Mouse (Mus musculus) splenic B cell, adult 2 months (primary cell): ENCODE results near the gene Topbp1.

ENCODE experiments used
- DNase-seq: peaks from one replicate; pipeline ENCODE4 v3.0.0-alpha.2; 2011; ENCODE audit warnings: low read depth, low spot score
- H3K27me3 ChIP-seq: 2 replicates; pipeline ENCODE4 v1.6.1; 2012; ENCODE audit warnings: mild to moderate bottlenecking, low read length, moderate library complexity, mixed read lengths; ENCODE audit not compliant: control insufficient read depth, poor library complexity, insufficient read depth, severe bottlenecking
- H3K36me3 ChIP-seq: 2 replicates; pipeline ENCODE4 v1.6.1; 2012; ENCODE audit warnings: mild to moderate bottlenecking, low read length, moderate library complexity, mixed read lengths; ENCODE audit not compliant: control insufficient read depth, poor library complexity, insufficient read depth, severe bottlenecking

Topbp1 gene

DNA sequence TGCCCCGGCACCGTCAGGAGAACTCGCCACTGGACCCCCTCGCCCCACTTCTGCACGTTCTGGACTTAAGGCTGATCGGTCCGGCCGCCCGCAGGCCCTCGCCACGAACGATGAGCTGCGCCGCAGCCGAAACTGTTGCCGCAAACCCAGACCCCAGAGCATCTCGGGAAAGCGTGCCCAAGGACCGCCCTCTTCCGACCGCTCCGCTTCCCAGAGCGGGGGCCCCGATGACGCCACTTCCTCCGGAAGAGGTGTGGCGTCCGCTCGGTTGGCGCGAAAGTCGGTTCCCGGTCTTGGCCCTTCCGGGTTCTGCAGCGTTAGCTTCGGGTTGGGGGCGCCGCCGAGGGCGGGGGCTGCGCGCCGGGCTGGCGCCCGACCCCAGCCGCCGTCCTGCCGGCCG lies at the start of gene Topbp1, which contains the start of gene 1300017J02Rik:
Topbp1 (plus strand) TSS at position 289 of the 400 bp plus-strand sequence.
1300017J02Rik (minus strand) TSS at position 156 of the 400 bp plus-strand sequence.
- peak; percentile 94 for DNase-seq
- Histone ChIP-seq H3K27me3 (no peaks in the 10 kb centered on the region), H3K36me3 (peaks cover 4% of the 10 kb centered on the region)

DNA sequence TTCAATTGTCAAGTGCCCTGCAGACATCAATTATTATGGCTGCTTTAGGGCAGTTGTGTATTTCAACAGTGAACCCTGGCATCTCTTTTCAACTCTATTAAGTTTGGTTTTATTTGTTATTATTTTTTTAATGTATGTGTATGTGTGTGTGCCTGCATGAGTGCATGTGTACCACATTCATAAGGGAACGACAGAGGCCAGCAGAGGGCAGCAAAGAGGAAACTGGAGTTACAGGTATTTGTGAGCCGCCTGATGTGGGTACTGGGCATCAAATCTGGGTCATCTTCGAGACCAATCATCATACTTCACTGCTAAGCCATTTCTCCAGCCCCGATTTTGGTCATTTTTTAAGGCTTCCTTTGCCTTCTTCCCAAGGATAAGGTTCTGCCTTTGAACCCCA lies 39.2 kb upstream of the Topbp1 start:
- H3K27me3 ChIP-seq = no peaks in the 10 kb centered on the region
- DNase-seq = no peak
- H3K36me3 ChIP-seq = no peaks in the 10 kb centered on the region

GRCm38 (mm10) chr9:103271104-103271503 lies 33.9 kb upstream of the Topbp1 start:
- no peak for DNase-seq
- Histone ChIP-seq H3K27me3 (no peaks in the 10 kb centered on the region), H3K36me3 (no peaks in the 10 kb centered on the region)

GRCm38 (mm10) chr9:103274819-103275218 lies 30.2 kb upstream of the Topbp1 start:
- H3K36me3 ChIP-seq = no peaks in the 10 kb centered on the region
- H3K27me3 ChIP-seq = no peaks in the 10 kb centered on the region
- DNase-seq = no peak

GRCm38 (mm10) chr9:103275676-103276075 lies 29.3 kb upstream of the Topbp1 start:
- Histone ChIP-seq H3K36me3 (no peaks in the 10 kb centered on the region), H3K27me3 (no peaks in the 10 kb centered on the region)
- no peak for DNase-seq

GRCm38 (mm10) chr9:103276876-103277275 lies 28.1 kb upstream of the Topbp1 start:
- no peak for DNase-seq
- Histone ChIP-seq H3K36me3 (no peaks in the 10 kb centered on the region), H3K27me3 (no peaks in the 10 kb centered on the region)

- Histone ChIP-seq H3K27me3 (no peaks in the 10 kb centered on the region), H3K36me3 (no peaks in the 10 kb centered on the region)
- DNase-seq = no peak
Observed at GRCm38 (mm10) chr9:103286396-103286795, 18.6 kb upstream of the Topbp1 start.

- no peak for DNase-seq
- Histone ChIP-seq H3K36me3 (no peaks in the 10 kb centered on the region), H3K27me3 (no peaks in the 10 kb centered on the region)
Observed at GRCm38 (mm10) chr9:103286901-103287422, 18.1 kb upstream of the Topbp1 start.

- Histone ChIP-seq H3K27me3 (no peaks in the 10 kb centered on the region), H3K36me3 (no peaks in the 10 kb centered on the region)
- DNase-seq = no peak
Observed at GRCm38 (mm10) chr9:103287840-103288488, 17.1 kb upstream of the Topbp1 start.

- DNase-seq = no peak
- Histone ChIP-seq H3K27me3 (no peaks in the 10 kb centered on the region), H3K36me3 (no peaks in the 10 kb centered on the region)
Observed at GRCm38 (mm10) chr9:103288489-103289180, 16.4 kb upstream of the Topbp1 start.

DNA sequence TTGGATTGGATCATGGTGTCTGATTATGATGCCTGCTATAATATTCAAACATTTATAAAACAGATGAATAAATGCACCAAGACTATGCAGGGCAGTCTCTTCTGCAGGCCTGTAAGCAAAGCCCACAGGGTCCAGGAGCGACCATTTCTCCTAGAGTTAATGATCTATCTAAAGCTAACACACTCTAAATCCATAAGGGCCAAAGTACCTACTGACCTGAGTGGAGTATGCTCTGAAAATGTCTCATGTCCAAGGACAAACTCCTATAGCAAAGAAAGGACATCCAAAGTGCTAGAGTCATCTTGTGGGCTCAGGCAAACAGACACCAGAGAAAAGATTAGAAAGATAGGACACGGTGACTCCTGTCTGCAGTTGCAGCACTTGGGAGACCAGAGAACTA lies 10.5 kb upstream of the Topbp1 start:
- Histone ChIP-seq H3K27me3 (no peaks in the 10 kb centered on the region), H3K36me3 (no peaks in the 10 kb centered on the region)
- DNase-seq = no peak

DNA sequence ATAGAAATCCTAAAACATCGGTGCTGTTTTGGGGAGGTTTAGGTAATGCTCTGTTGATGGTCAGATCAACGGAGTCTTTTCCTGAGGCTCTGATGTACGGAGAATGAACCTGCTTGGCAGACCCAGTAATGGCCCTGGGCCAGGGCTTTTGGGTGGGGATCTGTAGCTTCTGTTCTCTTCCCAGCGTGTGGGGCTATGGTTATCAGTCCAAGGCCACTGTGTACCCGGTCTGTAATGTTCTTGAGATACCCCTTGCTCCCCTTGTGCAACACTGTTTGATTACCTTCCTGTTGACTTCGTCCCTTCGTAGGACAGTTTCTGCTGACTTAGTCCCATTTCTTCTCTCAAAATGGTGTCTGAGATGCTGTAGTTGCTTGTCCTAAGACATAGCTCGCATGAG lies 3.9 kb upstream of the Topbp1 start:
- no peaks in the 10 kb centered on the region for H3K27me3 ChIP-seq
- DNase-seq = no peak
- H3K36me3 ChIP-seq = no peaks in the 10 kb centered on the region

GRCm38 (mm10) chr9:103302239-103302638 lies 2.8 kb upstream of the Topbp1 start:
- no peak for DNase-seq
- Histone ChIP-seq H3K36me3 (no peaks in the 10 kb centered on the region), H3K27me3 (no peaks in the 10 kb centered on the region)

GRCm38 (mm10) chr9:103302666-103303065 lies 2.3 kb upstream of the Topbp1 start:
- peak; percentile 71 for DNase-seq
- H3K27me3 ChIP-seq = no peaks in the 10 kb centered on the region
- H3K36me3 ChIP-seq = no peaks in the 10 kb centered on the region

DNA sequence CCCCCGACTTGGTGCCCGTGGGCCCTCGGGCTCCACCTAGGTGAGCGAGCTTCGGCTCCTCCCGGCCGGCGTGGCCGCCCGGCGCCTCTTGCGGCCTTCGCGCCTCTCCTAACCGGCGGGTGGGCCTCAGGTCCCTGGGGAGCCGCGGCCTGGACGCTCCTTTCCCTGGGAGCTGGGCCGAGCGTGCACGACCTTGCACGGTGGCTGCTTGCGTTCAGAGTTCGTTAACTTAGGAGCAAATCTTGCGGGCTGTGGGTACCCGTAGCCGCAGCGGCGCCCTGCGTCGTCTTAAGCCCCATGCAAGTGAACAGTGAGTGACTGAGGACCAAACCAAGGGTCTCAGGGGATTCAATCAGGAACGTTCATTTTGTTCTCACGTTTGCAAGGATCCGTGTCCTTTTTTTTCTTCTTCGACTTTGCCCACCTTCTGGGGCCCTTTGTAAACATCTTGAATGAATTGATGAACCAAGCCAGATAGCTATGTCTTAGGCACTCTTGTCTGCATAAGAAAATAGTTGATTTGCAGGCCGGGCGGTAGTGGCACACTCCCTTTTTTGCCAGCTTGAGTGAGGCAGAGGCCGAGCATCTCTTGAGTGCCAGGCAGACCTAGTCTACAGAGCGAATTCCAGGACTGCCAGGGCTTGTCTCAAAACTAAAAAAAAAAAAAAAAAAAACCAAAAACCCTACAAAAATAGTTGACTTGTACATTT lies 472 bp downstream of the Topbp1 start:
- peak; percentile 44 for DNase-seq
- no peaks in the 10 kb centered on the region for H3K27me3 ChIP-seq
- H3K36me3 ChIP-seq = peaks cover 7% of the 10 kb centered on the region
